Mouse (Mus musculus): ENCODE data around the gene Taf9.

- TF ChIP-seq CTCF (IDR thresholded peaks at IDR 0.05; ENCODE audit: low read depth) (no peak), EP300 (IDR thresholded peaks at IDR 0.05; ENCODE audit: low read depth) (no peak)
Measured at GRCm38 (mm10) chr13:100669291-100670022, 18.1 kb downstream of the Taf9 start, which contains the start of gene Ccdc125.

All from heart, postnatal 0 days (tissue).